ENCODE assay signal across 9 mouse cellular contexts in genomic region chr2:92485640-92486295, GRCm38 (mm10). TPM values are rescaled to one million over a fixed set of nuclear protein-coding genes. Genes with fewer than 3 reads are reported as not detected.
DNase-seq lines count a peak whose midpoint lies in the region; ATAC-seq and TF ChIP-seq lines count a peak whose summit lies in the region.
"Had no signal": no experiment of that assay in that cellular context is flagged by ENCODE, and none has a peak within 500 bp of the region (broad histone marks: within the 10 kb centered on the region; RNA-seq: fewer than 3 reads in every experiment).

No protein-coding gene starts in this region.

- peak; percentile 65 for DNase-seq in MEL-GATA-1-ER (ENCODE audit: extremely low read depth, low read depth)
- DNase-seq in cerebellum, adult 8-10 months = peak; percentile 73
- peak; percentile 57 to 78 for DNase-seq in frontal cortex, postnatal 14 days (ENCODE audit: low spot score in 2 of 2)
- peak; percentile 85 for DNase-seq in hindbrain, embryonic 14.5 days (ENCODE audit: low spot score)
- DNase-seq in left cerebral cortex, adult 2 months (ENCODE audit: extremely low spot score in 1 of 2, low spot score in 2 of 2) = peak; percentile 75 to 85
- peak; percentile 85 to 86 for DNase-seq in right cerebral cortex, adult 2 months (ENCODE audit: low spot score in 2 of 2)
- peak; percentile 52 to 75 for DNase-seq in urinary bladder, postnatal 36 days (ENCODE audit: low spot score in 2 of 2)

- no peak overlapping the region for H3K27ac ChIP-seq in hindbrain, embryonic 14.5 days
- H3K27ac ChIP-seq in left cerebral cortex, adult 2 months = no peak overlapping the region
- H3K27ac ChIP-seq: limb, embryonic 15.5 days had no signal

- H3K4me2 ChIP-seq in hindbrain, embryonic 14.5 days (replicated peaks) = peak overlapping the region; percentile 23; the same call in 1 of the 2 replicates

- H3K4me1 ChIP-seq in hindbrain, embryonic 14.5 days (replicated peaks; ENCODE audit: control insufficient read depth, insufficient read depth, low read length) = peaks cover 9% of the 10 kb centered on the region
- H3K4me1 ChIP-seq in megakaryocyte, embryonic 14.5 days = peaks cover 33% of the 10 kb centered on the region
- H3K4me1 ChIP-seq: limb, embryonic 15.5 days had no signal

- TF ChIP-seq CTCF in left cerebral cortex, adult 2 months (IDR thresholded peaks at IDR 0.05) = peak; percentile 91

- no peak overlapping the region for H3K9ac ChIP-seq in hindbrain, embryonic 14.5 days
- H3K9ac ChIP-seq: limb, embryonic 15.5 days had no signal

- 8% methylated on average over 15 of the region's 15 CpGs for WGBS in hindbrain, embryonic 14.5 days

- H3K27me3 ChIP-seq in hindbrain, embryonic 14.5 days (ENCODE audit: control insufficient read depth, insufficient read depth, low read length) = peaks cover 27% of the 10 kb centered on the region
- peaks cover 68% of the 10 kb centered on the region for H3K27me3 ChIP-seq in megakaryocyte, embryonic 14.5 days (replicated peaks)

- intact Hi-C loops in left cerebral cortex, adult 2 months (cut with DNase I) = loop anchor here (1.0 to 5.0 kb wide), 4 partner anchors 113 to 355 kb away; partner anchors contain the start of gene Chst1

- no peaks in the 10 kb centered on the region for H3K9me3 ChIP-seq in hindbrain, embryonic 14.5 days (ENCODE audit: control insufficient read depth, low read length)
- H3K9me3 ChIP-seq in megakaryocyte, embryonic 14.5 days = no peaks in the 10 kb centered on the region
- H3K9me3 ChIP-seq: limb, embryonic 15.5 days had no signal

- H3K4me3 ChIP-seq in hindbrain, embryonic 14.5 days (replicated peaks; ENCODE audit: low read length) = no peak overlapping the region
- no peak overlapping the region for H3K4me3 ChIP-seq in left cerebral cortex, adult 2 months
- H3K4me3 ChIP-seq in megakaryocyte, embryonic 14.5 days (replicated peaks) = peak overlapping the region; percentile 24

- peak; percentile 53; the same call in 1 of the 2 replicates for ATAC-seq in hindbrain, embryonic 14.5 days (ENCODE audit: low FRiP score)

- H3K36me3 ChIP-seq in hindbrain, embryonic 14.5 days (replicated peaks; ENCODE audit: control insufficient read depth, insufficient read depth) = no peaks in the 10 kb centered on the region
- H3K36me3 ChIP-seq in megakaryocyte, embryonic 14.5 days (replicated peaks; ENCODE audit: low read length) = no peaks in the 10 kb centered on the region
- H3K36me3 ChIP-seq: limb, embryonic 15.5 days had no signal

RNA-seq across cellular contexts. Expression of gene Slc35c1, which starts 25.4 kb away (rescaled TPM):
- 15.4 and 17.1 TPM in 2 replicates for polyA plus RNA-seq in hindbrain, embryonic 14.5 days (2014; fragmentation: Nextera tagmentation; extraction: Ambion mirVana)
- total RNA-seq in left cerebral cortex, adult 2 months (2021) = 10 to 100 TPM; 16.1 to 16.9 TPM
- polyA plus RNA-seq in megakaryocyte, embryonic 14.5 days (2012; ENCODE audit: insufficient read depth, low replicate concordance) = 10.3 and 11.7 TPM in 2 replicates

RNA-seq across cellular contexts. Expression of gene Cry2, which starts 51.9 kb away (rescaled TPM):
- 34.6 and 35.5 TPM in 2 replicates for polyA plus RNA-seq in hindbrain, embryonic 14.5 days (2014; fragmentation: Nextera tagmentation; extraction: Ambion mirVana)
- 100 to 1,000 TPM; 126 to 129 TPM for total RNA-seq in left cerebral cortex, adult 2 months (2021)
- 4.1 and 10.1 TPM in 2 replicates for polyA plus RNA-seq in megakaryocyte, embryonic 14.5 days (2012; ENCODE audit: insufficient read depth, low replicate concordance)
